Mouse (Mus musculus): ENCODE results near the gene Gm11232.

The Gm11232 gene

GRCm38 (mm10) chr4:71757865-71758264, at the start of gene Gm11232:
TSS of gene Gm11232 (minus strand) at chr4:71757965.
- no peak for DNase-seq

- DNase-seq: no peak
Measured at GRCm38 (mm10) chr4:71805977-71806534, 48.3 kb upstream of the Gm11232 start.

- DNase-seq: no peak
Measured at GRCm38 (mm10) chr4:71765529-71765928, 7.8 kb upstream of the Gm11232 start.

DNA sequence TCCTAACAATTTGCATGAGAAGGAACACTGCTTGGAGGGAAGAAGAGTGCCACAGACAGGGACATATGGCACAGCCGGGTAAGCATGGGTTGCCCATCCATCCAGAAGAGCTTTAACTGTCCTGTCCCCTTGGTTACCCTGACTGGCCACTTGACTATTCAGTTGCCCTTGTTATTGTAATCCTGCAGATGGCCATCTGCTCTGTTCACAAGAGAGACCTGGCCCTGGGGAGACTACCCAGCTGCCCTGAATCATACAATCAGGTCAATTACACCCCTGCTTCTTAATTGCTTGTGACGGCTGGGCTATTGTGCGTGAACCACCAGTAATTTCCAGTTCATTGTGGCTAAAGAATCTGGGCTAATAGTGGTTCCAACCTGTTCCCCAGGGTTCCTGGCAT, 7.3 kb upstream of the Gm11232 start:
- no peak for DNase-seq

GRCm38 (mm10) chr4:71756441-71757221, 1.1 kb downstream of the Gm11232 start:
- DNase-seq: no peak

DNA sequence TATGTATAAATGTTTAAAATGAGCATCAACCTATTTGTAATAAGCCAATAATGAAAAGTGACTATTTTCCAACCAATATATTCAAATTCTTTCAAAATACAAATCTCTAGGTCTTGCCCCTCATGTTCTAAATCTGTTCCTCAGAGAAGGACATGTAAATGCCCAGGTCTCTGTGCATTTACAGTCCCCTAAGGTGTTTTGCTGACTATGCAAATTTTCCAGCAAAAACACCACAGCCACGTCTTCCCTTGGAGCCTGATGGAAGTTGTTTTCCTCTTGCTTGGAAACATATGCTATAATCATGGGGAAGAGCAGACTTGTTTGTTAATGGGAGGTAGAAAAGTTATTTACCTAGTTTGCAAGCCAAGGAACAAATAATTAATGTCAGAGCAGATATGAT, 12.0 kb downstream of the Gm11232 start:
- no peak for DNase-seq

- DNase-seq: no peak
Measured at GRCm38 (mm10) chr4:71736529-71736928, 21.2 kb downstream of the Gm11232 start.

DNA sequence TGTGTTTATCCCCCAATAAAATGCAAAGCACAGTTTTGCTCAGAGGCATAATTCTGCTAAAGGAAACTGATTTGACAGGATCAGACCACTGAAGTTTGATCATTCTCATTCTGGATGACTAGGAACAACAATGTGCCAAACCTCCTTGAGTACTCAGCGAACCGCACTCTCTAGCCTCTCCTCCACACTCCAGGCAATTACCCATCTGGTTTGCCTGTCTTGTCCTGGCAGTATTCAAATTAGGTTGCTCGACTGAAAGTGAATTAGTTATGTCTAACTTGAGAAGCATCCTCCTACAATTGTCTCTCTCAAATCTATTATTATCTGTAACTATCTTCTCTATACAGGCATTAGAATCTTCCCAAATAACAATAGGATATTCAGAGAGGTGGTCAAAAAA, 22.5 kb downstream of the Gm11232 start:
- DNase-seq: no peak

DNA sequence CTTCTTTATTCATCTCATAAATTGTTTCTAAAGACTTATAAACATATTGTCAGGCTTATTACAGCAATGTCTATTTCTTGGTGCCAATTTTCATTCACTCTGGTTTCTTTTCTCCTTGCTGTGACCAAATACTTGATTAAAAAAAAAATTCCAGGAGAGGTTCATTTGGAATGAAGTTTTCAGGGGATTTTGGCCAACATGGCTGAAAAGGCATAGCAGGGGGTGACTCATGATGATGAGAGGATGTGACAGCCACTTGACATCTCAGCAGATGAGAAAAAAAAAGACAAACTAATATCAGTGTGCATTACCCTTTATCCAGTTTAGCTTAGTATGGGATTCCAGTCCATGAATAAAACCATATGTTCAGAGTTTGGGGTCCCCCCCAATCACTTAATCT, 28.4 kb downstream of the Gm11232 start:
- no peak for DNase-seq

GRCm38 (mm10) chr4:71727611-71728010, 30.2 kb downstream of the Gm11232 start:
- DNase-seq: no peak

- no peak for DNase-seq
Measured at GRCm38 (mm10) chr4:71727056-71727455, 30.7 kb downstream of the Gm11232 start.

DNA sequence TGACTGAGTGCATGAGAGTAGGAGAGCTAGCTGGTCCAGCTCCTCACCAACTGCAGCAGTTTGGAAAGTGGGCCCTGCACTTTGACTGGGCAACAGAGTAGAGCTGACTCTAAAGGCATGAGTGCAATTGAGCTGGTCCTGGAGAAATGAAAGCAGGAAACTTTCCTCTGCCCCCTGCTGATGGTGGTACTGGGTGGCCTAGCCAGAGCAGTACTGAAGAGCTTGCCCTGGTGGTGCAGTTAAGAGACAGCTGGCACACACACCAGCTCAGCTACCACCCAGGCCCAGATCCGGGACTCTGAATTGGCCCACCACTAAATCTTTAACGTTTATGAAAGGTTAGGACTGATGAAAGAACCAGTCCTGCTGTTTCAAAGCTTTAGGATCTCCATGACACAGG, 31.9 kb downstream of the Gm11232 start:
- no peak for DNase-seq

All from thymus, postnatal 36 days (tissue).